8 mouse cellular contexts compared by ENCODE assay signal in genomic region chr5:142384911-142385660, GRCm38 (mm10). TPM values are rescaled to one million over a fixed set of nuclear protein-coding genes. Genes with fewer than 3 reads are reported as not detected.
DNase-seq lines count a peak whose midpoint lies in the region; ATAC-seq and TF ChIP-seq lines count a peak whose summit lies in the region.

No protein-coding gene starts in this region.

- H3K27me3 ChIP-seq in limb, embryonic 14.5 days (ENCODE audit: control insufficient read depth, insufficient read depth, low read length), result no peaks in the 10 kb centered on the region

- intact Hi-C loops in heart, postnatal 25 days (cut with DNase I), result no loop called here

- 16% methylated on average over 22 of the region's 23 CpGs for WGBS in limb, embryonic 14.5 days

- peak; percentile 97 for DNase-seq in heart, adult 11 months
- DNase-seq in heart, postnatal 25 days (ENCODE audit: low spot score), result no peak
- DNase-seq in embryo, embryonic 9.5 days (ENCODE audit: extremely low spot score), result peak; percentile 42
- DNase-seq in heart, adult 8-10 months (ENCODE audit: low spot score), result peak; percentile 42
- DNase-seq in limb, embryonic 14.5 days (ENCODE audit: low spot score), result peak; percentile 82
- no peak for DNase-seq in Muller cell, postnatal 12 days (ENCODE audit: inconsistent ontology term)
- no peak for DNase-seq in kidney, adult 11 months

- peak overlapping the region; percentile 91 for H3K27ac ChIP-seq in limb, embryonic 14.5 days (replicated peaks; ENCODE audit: low read depth, low read length)

- no peak for TF ChIP-seq POLR2A in limb, embryonic 14.5 days (IDR thresholded peaks at IDR 0.05; ENCODE audit: borderline replicate concordance, extremely low read depth, insufficient read depth, insufficient read length)

- peaks cover 57% of the 10 kb centered on the region for H3K4me1 ChIP-seq in limb, embryonic 14.5 days (ENCODE audit: control insufficient read depth, insufficient read depth, low read length)

- H3K9ac ChIP-seq in limb, embryonic 14.5 days (ENCODE audit: low read depth, low read length, severe bottlenecking), result no peak overlapping the region

- H3K4me2 ChIP-seq in limb, embryonic 14.5 days (replicated peaks; ENCODE audit: low read depth, low read length, severe bottlenecking), result peak overlapping the region; percentile 29

- H3K9me3 ChIP-seq in limb, embryonic 14.5 days (ENCODE audit: control insufficient read depth, low read length), result no peaks in the 10 kb centered on the region

- H3K36me3 ChIP-seq in limb, embryonic 14.5 days (ENCODE audit: control insufficient read depth, insufficient read depth, low read length), result no peaks in the 10 kb centered on the region

- H3K4me3 ChIP-seq in limb, embryonic 14.5 days (replicated peaks; ENCODE audit: low read length), result no peak overlapping the region

- no peak; the same call in 1 of the 2 replicates for ATAC-seq in limb, embryonic 14.5 days (ENCODE audit: low FRiP score, low read depth)
- ATAC-seq in neutrophil, adult 5-6 weeks (ENCODE audit: extremely low read depth, insufficient number of reproducible peaks, low FRiP score, poor library complexity, severe bottlenecking), result peak; percentile 51

RNA-seq across cellular contexts. Expression of gene Foxk1, which starts 16.2 kb away (rescaled TPM):
- 10 to 100 TPM; 16.2 TPM for total RNA-seq in heart, postnatal 25 days (2021)
- total RNA-seq in heart, adult 8-10 months (2022), result 10 to 100 TPM; 11.8 to 16.0 (median 14.2) TPM
- polyA plus RNA-seq in limb, embryonic 14.5 days (2012; rRNA removed), result 18.6 and 22.1 TPM in 2 replicates
- 6.0 and 6.7 TPM in 2 replicates for polyA plus RNA-seq in limb, embryonic 14.5 days (2014; fragmentation: Nextera tagmentation; extraction: Ambion mirVana)
- total RNA-seq in neutrophil, adult 5-6 weeks (2017), result 29.1 and 30.5 TPM in 2 replicates

Comparison
In these comparisons a context has a peak if more than half of its experiments do, and no peak if none do; other contexts are left out.
1. DNase-seq: peak in heart, adult 11 months (single experiment), embryo, embryonic 9.5 days (single experiment), heart, adult 8-10 months (single experiment) and limb, embryonic 14.5 days (single experiment); none in heart, postnatal 25 days (single experiment), Muller cell, postnatal 12 days (single experiment) and kidney, adult 11 months (single experiment).